Mouse (Mus musculus): ENCODE measurements around the gene Brix1. TPM values are rescaled to one million over a fixed set of nuclear protein-coding genes. Genes with fewer than 3 reads are reported as not detected.
"Not testable (repeated sequence)": the region's sequence is repeated elsewhere in the genome, so short reads cannot be mapped to it uniquely, and the experiment has no call there.

Brix1 gene
- polyA plus RNA-seq, 1 experiment from 2014 or later, result 86.1 TPM

GRCm38 (mm10) chr15:10506099-10506498 is 20.4 kb upstream of the Brix1 start:
- no peak overlapping the region for H3K9ac ChIP-seq (ENCODE audit: low read length)
- no peaks in the 10 kb centered on the region for H3K27me3 ChIP-seq (ENCODE audit: control insufficient read depth, insufficient read depth, low read length)
- no peak overlapping the region for H3K4me3 ChIP-seq (ENCODE audit: low read depth, low read length)
- H3K9me3 ChIP-seq (ENCODE audit: control insufficient read depth, low read length), result no peaks in the 10 kb centered on the region
- 56% methylated on average over 11 of the region's 11 CpGs for WGBS
- no peak overlapping the region for H3K27ac ChIP-seq (replicated peaks)
- no peaks in the 10 kb centered on the region for H3K36me3 ChIP-seq (ENCODE audit: control insufficient read depth, insufficient read depth, low read length)
- TF ChIP-seq CTCF (IDR thresholded peaks at IDR 0.05; ENCODE audit: low read depth) (no peak), EP300 (optimal IDR thresholded peaks at IDR 0.05) (no peak)
- H3K4me1 ChIP-seq (replicated peaks; ENCODE audit: control insufficient read depth, insufficient read depth), result no peaks in the 10 kb centered on the region
- no peak for ATAC-seq (ENCODE audit: low FRiP score, low TSS enrichment)
- H3K4me2 ChIP-seq (replicated peaks; ENCODE audit: low read depth), result no peak overlapping the region
- no peak for DNase-seq (ENCODE audit: low spot score)

GRCm38 (mm10) chr15:10500838-10501719 is 15.3 kb upstream of the Brix1 start:
- no peak overlapping the region for H3K4me3 ChIP-seq (ENCODE audit: low read depth, low read length)
- H3K9ac ChIP-seq (ENCODE audit: low read length), result no peak overlapping the region
- ATAC-seq (ENCODE audit: low FRiP score, low TSS enrichment) (peak; percentile 71), DNase-seq (ENCODE audit: low spot score) (peak; percentile 55)
- no peaks in the 10 kb centered on the region for H3K4me1 ChIP-seq (replicated peaks; ENCODE audit: control insufficient read depth, insufficient read depth)
- TF ChIP-seq EP300 (optimal IDR thresholded peaks at IDR 0.05) (no peak), CTCF (IDR thresholded peaks at IDR 0.05; ENCODE audit: low read depth) (peak; percentile 89)
- WGBS, result 51% methylated on average over 11 of the region's 11 CpGs
- H3K36me3 ChIP-seq (ENCODE audit: control insufficient read depth, insufficient read depth, low read length), result no peaks in the 10 kb centered on the region
- H3K4me2 ChIP-seq (replicated peaks; ENCODE audit: low read depth), result no peak overlapping the region
- no peaks in the 10 kb centered on the region for H3K27me3 ChIP-seq (ENCODE audit: control insufficient read depth, insufficient read depth, low read length)
- H3K27ac ChIP-seq (replicated peaks), result no peak overlapping the region
- no peaks in the 10 kb centered on the region for H3K9me3 ChIP-seq (ENCODE audit: control insufficient read depth, low read length)

- no peaks in the 10 kb centered on the region for H3K4me1 ChIP-seq (replicated peaks; ENCODE audit: control insufficient read depth, insufficient read depth)
- ATAC-seq (ENCODE audit: low FRiP score, low TSS enrichment) (no peak), DNase-seq (ENCODE audit: low spot score) (no peak)
- no peaks in the 10 kb centered on the region for H3K27me3 ChIP-seq (ENCODE audit: control insufficient read depth, insufficient read depth, low read length)
- WGBS, result 70% methylated on average over 5 of the region's 5 CpGs
- H3K36me3 ChIP-seq (ENCODE audit: control insufficient read depth, insufficient read depth, low read length), result no peaks in the 10 kb centered on the region
- no peaks in the 10 kb centered on the region for H3K9me3 ChIP-seq (ENCODE audit: control insufficient read depth, low read length)
- no peak overlapping the region for H3K4me3 ChIP-seq (ENCODE audit: low read depth, low read length)
- TF ChIP-seq CTCF (IDR thresholded peaks at IDR 0.05; ENCODE audit: low read depth) (no peak), EP300 (optimal IDR thresholded peaks at IDR 0.05) (no peak)
- H3K9ac ChIP-seq (ENCODE audit: low read length), result no peak overlapping the region
- H3K27ac ChIP-seq (replicated peaks), result no peak overlapping the region
- H3K4me2 ChIP-seq (replicated peaks; ENCODE audit: low read depth), result no peak overlapping the region
These were observed 14.3 kb upstream of the Brix1 start for GRCm38 (mm10) chr15:10500035-10500434.

GRCm38 (mm10) chr15:10499593-10499992 is 13.8 kb upstream of the Brix1 start:
- Histone ChIP-seq H3K4me1 (replicated peaks; ENCODE audit: control insufficient read depth, insufficient read depth) (no peaks in the 10 kb centered on the region), H3K9me3 (ENCODE audit: control insufficient read depth, low read length) (no peaks in the 10 kb centered on the region), H3K27me3 (ENCODE audit: control insufficient read depth, insufficient read depth, low read length) (no peaks in the 10 kb centered on the region), H3K9ac (ENCODE audit: low read length) (no peak overlapping the region), H3K27ac (replicated peaks) (no peak overlapping the region), H3K36me3 (ENCODE audit: control insufficient read depth, insufficient read depth, low read length) (no peaks in the 10 kb centered on the region), H3K4me2 (replicated peaks; ENCODE audit: low read depth) (no peak overlapping the region), H3K4me3 (ENCODE audit: low read depth, low read length) (no peak overlapping the region)
- DNase-seq (ENCODE audit: low spot score) (no peak), ATAC-seq (ENCODE audit: low FRiP score, low TSS enrichment) (no peak)
- 75% methylated on average over 5 of the region's 5 CpGs for WGBS
- TF ChIP-seq CTCF (IDR thresholded peaks at IDR 0.05; ENCODE audit: low read depth) (no peak), EP300 (optimal IDR thresholded peaks at IDR 0.05) (no peak)

- WGBS, result 88% methylated on average over 1 of the region's 1 CpGs
- not testable (repeated sequence) for H3K9me3 ChIP-seq (ENCODE audit: control insufficient read depth, low read length); H3K36me3 ChIP-seq (ENCODE audit: control insufficient read depth, insufficient read depth, low read length); H3K4me2 ChIP-seq (replicated peaks; ENCODE audit: low read depth); H3K27ac ChIP-seq (replicated peaks); H3K27me3 ChIP-seq (ENCODE audit: control insufficient read depth, insufficient read depth, low read length); DNase-seq (ENCODE audit: low spot score); H3K9ac ChIP-seq (ENCODE audit: low read length); ATAC-seq (ENCODE audit: low FRiP score, low TSS enrichment); H3K4me3 ChIP-seq (ENCODE audit: low read depth, low read length); H3K4me1 ChIP-seq (replicated peaks; ENCODE audit: control insufficient read depth, insufficient read depth)
These were observed 10.9 kb upstream of the Brix1 start for GRCm38 (mm10) chr15:10496696-10497095.

- Histone ChIP-seq H3K4me1 (replicated peaks; ENCODE audit: control insufficient read depth, insufficient read depth) (no peaks in the 10 kb centered on the region), H3K36me3 (ENCODE audit: control insufficient read depth, insufficient read depth, low read length) (0 out of 2 replicates have a peak, but pooled peaks cover 2% of the 10 kb centered on the region), H3K4me3 (ENCODE audit: low read depth, low read length) (no peak overlapping the region), H3K27ac (replicated peaks) (no peak overlapping the region), H3K9ac (ENCODE audit: low read length) (no peak overlapping the region), H3K9me3 (ENCODE audit: control insufficient read depth, low read length) (no peaks in the 10 kb centered on the region), H3K4me2 (replicated peaks; ENCODE audit: low read depth) (no peak overlapping the region), H3K27me3 (ENCODE audit: control insufficient read depth, insufficient read depth, low read length) (no peaks in the 10 kb centered on the region)
- 90% methylated on average over 11 of the region's 11 CpGs for WGBS
- ATAC-seq (ENCODE audit: low FRiP score, low TSS enrichment) (no peak), DNase-seq (ENCODE audit: low spot score) (no peak)
- TF ChIP-seq EP300 (optimal IDR thresholded peaks at IDR 0.05) (no peak), CTCF (IDR thresholded peaks at IDR 0.05; ENCODE audit: low read depth) (no peak)
These were observed 10.2 kb upstream of the Brix1 start for GRCm38 (mm10) chr15:10495944-10496343.
